Mouse (Mus musculus) ovary, postnatal 36 days (tissue): ENCODE results near the gene Tgif1.
A peak's percentile ranks its signal among the peaks of the same experiment; 100 is the strongest.

Experiments used
- DNase-seq: peaks from one replicate; pipeline ENCODE4 v3.0.0; 2022; ENCODE audit warnings: low spot score, mixed read lengths

Tgif1 gene

DNA sequence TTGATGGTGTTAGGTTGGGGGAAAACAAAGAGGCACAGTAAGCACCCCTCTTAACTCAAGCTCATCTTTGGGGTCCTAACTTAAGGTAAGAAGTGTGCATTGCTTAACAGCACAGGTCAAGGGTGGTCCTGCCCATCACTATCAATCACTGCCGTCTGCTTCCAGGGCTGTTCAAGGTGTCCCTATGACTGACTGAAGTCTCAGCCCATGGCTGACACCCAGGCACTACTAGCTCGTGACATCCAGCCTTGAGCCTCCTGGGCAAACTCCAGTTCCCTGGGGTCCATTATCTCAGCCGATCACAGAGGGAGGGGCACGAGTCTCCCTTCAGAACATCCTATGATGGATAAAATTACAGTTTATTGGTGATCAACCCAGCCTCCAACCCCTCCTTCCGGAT is 12.7 kb upstream of the Tgif1 start:
- no peak for DNase-seq

GRCm38 (mm10) chr17:70865060-70865604 is 11.8 kb upstream of the Tgif1 start:
- no peak for DNase-seq

DNA sequence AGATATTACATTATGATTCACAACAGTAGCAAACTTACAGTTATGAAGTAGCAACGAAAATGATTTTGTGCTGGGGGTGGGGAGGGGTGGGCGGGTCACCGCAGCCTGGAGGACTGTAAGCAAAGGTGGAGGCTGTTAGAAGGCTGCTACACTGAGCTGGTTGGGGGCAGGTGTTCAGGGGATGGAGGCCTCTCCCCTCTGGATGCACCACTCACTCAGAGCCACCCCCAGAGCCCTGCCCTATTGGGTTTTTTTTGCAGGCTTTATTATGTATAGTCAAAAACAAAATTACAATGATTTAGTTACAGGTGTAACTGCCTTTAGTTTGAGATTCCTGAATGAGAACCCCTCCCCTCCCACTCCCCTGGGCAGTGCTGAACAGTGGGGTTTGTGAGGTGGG is 11.3 kb upstream of the Tgif1 start:
- DNase-seq, result no peak

DNA sequence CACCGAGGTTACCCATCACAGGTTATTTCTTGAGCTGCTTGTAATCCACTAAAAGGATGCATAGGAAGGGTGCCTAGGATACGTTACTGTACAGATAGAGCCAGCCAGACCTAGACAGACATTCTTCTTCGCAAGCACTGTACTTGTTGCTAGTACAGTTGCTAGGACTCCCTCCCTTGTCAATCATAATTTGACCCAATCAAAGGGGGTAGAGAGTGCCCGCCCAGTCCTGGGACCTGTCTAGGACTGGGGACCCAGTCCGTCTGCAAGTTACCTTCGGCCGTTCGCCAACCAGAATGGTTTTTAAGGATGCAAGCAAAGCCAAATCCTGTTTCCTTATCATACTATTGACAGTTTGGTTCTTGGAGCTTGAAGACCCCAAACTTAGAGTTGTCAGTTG is 10.8 kb upstream of the Tgif1 start:
- DNase-seq, result no peak

DNA sequence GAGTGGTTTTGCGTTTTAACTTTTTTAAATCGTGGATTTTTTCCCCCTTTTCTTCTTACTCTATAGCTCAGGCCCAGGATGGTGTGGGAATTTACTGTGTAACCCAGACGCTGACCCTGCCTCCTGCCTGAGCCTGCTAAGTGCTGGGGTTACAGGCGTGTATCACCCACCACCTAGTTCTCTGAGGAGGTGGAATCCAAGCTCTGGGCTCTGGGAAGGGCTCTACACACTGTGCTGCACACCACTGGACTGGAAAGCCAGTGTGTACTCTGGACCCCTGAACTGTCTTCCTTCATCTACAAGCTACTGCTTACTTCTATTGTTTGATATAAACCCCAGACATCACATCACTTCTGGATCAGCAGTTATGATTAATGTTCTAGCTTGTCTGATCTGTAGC is 5.5 kb upstream of the Tgif1 start:
- no peak for DNase-seq

- DNase-seq, result no peak
These were observed 3.6 kb upstream of the Tgif1 start for GRCm38 (mm10) chr17:70856871-70857415.

DNA sequence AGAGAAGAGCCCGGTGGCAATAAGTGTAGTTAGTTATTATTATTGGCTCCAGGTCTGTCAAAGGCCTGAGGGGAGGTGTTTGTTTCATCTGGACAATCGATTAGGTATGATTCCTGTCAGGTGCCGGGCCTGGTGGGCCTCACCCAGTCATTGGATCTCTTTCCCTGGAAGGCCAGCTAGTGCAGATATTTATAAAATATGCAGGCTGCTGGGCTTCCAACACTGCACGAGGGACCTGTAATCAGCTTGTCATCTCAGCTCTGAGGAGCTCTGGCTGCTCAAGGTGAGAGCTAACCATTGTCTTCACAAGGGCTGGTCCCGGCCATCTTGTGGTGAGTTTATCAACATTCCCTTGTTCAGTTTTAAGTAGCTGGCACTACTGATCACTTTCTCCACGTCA is 675 bp upstream of the Tgif1 start:
- DNase-seq, result no peak

DNA sequence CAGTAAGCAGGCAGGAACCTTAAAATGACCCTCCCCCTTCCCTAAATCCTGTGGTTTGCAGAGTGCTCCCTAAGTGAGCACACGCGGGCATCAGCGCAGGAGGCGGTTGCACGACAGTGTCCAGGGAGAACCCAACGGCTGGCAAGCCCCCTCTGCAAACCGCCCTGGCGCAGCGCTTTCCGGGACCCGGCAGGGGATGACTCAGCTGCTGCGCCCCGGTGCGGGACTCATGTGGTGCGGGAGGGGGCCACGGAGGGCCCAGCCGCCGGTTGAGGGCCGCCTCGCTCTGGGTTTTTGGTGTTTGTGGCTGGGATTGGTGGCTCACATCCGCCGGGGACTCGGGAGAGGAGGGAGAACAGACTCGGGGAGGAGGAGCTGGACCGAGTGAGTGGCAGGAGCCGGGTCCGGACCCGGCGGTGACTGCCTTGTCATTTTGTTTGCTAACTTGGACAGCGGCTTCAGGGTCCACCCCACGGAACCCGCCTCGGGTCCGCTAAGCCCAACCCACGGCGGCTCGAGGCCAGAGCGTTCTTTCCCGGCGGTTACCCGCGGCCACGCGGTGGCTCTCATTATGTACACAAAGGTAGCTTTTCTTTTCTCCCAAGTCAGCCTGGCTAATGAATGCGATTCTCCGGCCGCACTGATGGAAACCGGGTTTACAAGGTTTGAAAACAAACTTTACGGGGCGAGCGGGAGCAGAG is 510 bp downstream of the Tgif1 start:
- DNase-seq, result peak; percentile 83

GRCm38 (mm10) chr17:70852011-70852685 is 1.2 kb downstream of the Tgif1 start:
- peak; percentile 51 for DNase-seq

- DNase-seq, result peak; percentile 82
These were observed 2.1 kb downstream of the Tgif1 start for GRCm38 (mm10) chr17:70850996-70851991.

GRCm38 (mm10) chr17:70850233-70850995 is 2.9 kb downstream of the Tgif1 start:
- DNase-seq, result peak; percentile 72

GRCm38 (mm10) chr17:70849399-70850232 is 3.7 kb downstream of the Tgif1 start:
- DNase-seq, result peak; percentile 88

DNA sequence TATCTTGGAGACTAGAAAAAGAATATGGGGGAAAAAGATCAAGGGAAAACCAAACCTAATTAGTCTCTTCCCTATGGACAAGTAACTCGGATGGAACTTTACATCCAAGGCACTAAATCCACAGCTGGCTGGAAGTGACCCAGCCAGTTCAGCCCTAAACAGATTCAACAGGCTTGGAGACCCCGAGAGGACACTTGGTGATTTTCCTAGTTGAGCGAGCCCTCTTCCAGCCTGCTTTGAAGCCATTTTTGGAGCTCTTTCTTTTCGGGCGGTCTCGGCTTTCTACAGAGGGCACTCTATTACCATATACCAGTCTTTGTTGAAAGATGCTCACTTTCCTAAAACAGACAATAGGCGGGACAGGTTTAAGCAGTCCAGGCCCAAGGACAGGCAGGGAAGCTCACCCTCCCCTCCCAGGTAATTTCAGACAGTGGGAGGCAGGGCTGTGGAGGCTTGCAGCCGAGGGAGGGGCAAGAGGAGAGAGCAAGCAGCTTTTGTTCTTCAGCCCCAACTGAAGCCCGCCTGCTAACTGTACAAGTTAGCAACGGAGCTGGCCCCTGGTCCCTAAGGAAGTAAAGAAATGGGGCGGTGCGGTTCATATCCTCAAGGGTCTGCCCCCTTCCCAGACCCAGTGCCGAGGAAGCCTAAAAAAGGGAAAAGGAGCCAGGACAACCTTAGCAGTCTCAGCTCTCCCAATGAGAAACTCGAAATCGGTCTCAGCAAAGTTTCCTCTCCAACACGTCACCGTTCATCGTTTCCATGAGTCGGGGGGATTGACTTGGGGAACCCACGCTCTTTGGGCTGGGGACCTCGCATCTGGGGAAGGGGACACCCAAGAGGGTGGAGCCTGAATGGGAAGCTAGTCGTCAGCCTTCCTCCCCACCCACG is 4.6 kb downstream of the Tgif1 start:
- DNase-seq, result peak; percentile 60

GRCm38 (mm10) chr17:70847751-70848510 is 5.4 kb downstream of the Tgif1 start:
- DNase-seq, result no peak

- DNase-seq, result no peak
These were observed 6.3 kb downstream of the Tgif1 start for GRCm38 (mm10) chr17:70847086-70847485.

- DNase-seq, result no peak
These were observed 7.2 kb downstream of the Tgif1 start for GRCm38 (mm10) chr17:70846111-70846644.

DNA sequence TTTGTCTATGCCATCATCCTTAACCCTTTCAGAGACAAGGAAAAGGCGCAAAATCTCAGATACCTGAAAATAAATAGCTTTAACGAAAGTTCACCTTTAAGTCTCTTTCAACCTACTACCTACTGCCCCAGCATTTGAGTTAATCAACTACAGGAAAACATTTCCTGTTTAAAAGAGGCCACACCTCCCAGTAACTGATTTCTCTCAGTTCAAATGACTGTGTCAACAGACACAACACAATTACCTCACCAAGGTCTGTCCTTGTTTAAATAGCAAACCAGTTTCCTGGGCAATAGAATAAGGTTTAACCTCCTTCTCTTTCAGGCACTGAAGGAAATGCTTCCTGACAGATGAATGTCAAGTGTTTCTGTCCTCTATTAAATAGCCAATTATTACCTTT is 7.8 kb downstream of the Tgif1 start:
- DNase-seq, result no peak

GRCm38 (mm10) chr17:70844971-70845370 is 8.4 kb downstream of the Tgif1 start:
- DNase-seq, result no peak
